Mouse (Mus musculus): ENCODE measurements at regions not wholly inside any gene's neighbourhood (a gene's known extent, or its start where the extent isn't known, plus 50 kb on each side); places are given as distances from the start of the nearest gene placed in this dataset.

DNA sequence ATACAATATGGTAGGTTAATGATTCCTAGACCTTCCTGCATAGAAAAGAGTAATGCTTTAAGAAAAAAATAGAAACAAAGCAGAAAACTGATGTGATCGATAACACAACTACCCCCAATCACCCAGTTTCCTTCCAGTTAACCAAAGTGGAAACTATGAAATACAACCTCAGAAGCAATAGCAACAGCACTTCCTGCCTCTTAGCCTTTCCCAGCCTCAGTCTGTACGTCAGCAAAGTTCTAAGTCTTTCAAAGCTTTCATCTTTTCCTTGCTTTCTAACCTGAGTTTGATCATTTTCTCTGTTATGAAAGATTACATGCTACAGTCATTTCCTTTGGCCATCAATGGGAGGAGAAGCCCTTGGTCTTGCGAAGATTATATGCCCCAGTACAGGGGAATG is 355.9 kb upstream of the Cblb start:
- no peak for DNase-seq (ENCODE audit: low read depth, low spot score)

DNA sequence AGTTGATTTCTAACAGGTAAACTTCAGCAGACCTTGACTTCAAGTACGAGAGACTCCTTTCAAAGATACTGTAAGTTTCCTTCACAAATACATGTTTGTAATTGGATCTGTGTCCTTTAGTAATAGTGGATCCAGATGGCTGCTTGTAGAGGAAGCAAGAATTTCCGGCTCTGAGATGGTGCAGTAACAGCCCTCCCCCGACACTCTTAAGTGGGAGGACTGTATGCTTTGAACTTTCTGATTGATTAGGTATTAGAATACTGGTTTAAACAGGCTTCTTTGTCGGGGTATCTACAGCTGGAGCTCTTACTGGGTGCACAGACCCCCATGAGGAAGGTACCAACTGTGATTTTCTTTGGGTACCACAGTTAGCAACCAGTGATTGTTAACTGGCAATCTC is 355.0 kb upstream of the Cblb start:
- no peak for DNase-seq (ENCODE audit: low read depth, low spot score)

DNA sequence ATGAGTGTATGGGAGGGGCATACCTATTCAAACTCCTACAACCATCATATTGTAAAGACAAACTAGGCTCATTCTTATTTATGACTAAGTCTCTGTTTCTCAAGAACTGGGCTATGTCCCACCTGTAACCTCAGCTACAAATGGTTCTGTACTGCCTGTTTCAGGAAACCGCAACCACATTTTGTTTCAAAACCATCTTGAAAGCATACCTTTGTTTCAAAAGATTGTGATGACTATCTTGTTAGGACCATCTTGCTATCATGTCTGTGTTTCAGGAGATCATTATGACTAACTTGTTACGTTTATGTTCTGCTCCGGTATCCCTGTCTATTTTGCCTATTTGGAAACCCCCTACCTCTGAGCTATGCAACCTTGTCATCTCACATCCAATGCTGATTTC is 340.2 kb upstream of the Cblb start:
- no peak for DNase-seq (ENCODE audit: low read depth, low spot score)

DNA sequence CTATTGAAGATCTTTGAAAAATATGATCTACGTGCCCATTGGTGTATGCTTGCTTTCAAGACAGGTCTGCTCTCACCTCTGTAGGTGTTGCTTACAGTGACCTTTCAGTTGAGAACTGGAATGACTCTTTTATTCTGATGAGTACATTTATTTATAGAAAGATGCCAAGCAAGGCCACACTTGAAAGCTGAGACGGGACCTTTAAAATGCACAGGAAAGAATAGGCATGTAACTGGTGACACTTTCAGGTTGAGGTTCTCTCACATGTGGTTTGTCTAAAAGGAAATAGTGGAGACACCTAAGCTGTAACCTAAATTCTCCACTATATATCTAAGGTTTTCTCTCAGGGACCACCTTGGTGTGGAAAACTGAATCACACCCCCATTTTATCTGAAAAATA is 326.0 kb upstream of the Cblb start:
- no peak for DNase-seq (ENCODE audit: low read depth, low spot score)

DNA sequence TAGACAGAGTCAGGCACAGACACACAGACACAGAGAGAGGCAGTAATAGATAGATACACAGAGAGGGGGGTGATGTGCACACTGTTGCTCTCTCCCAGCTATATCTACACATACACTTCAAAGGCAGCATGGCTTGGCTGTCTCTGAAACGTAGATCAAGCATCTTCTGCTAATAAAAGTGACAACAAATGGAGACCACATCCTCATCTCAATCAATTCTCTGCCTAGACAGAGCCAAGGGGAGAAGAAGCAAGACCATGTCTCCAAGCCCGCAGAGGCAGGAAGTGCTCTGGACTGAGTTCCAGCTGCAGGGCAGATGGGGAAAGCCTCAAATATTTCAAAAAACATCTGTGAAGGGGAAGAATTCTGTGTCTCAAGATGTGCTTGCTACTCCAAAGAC is 312.3 kb upstream of the Cblb start:
- DNase-seq (ENCODE audit: low read depth, low spot score), result no peak

DNA sequence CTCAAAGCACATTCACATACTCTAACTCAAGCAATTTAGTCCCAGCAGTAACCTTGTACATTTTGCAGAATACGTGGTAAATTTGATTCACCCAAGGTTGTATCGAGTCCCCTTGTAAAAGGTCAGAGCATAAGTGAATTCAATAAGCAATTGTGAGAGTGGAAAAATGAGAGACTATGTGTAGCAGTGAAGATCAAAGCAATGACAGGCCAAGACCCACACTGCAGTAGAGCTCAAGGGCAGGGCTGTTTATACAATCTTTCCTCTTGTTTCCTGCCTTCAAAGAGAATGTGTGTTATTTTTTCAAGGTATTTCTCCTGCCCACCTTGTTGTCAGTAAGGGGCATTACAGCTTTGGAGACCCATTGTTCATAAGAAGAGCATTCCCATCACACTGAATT is 311.4 kb upstream of the Cblb start:
- DNase-seq (ENCODE audit: low read depth, low spot score), result no peak

DNA sequence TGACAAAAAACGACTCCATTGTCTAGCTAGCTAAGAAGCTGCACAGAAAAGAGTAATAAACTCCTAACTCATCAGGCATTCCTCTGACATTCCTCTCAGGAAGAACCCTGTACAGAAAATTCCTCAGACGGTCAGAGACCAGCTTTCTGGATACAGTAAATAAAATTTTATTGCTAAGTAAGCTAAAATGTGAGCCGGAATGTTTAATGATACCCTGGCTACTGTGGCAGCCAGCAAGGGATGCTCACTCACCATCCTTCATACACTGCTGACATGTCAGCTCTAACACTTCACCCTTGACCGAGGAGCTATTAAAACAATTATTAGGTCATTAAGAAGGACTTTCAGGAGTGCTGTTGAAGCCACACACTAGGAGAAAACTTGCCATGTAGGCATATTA is 308.3 kb upstream of the Cblb start:
- no peak for DNase-seq (ENCODE audit: low read depth, low spot score)

DNA sequence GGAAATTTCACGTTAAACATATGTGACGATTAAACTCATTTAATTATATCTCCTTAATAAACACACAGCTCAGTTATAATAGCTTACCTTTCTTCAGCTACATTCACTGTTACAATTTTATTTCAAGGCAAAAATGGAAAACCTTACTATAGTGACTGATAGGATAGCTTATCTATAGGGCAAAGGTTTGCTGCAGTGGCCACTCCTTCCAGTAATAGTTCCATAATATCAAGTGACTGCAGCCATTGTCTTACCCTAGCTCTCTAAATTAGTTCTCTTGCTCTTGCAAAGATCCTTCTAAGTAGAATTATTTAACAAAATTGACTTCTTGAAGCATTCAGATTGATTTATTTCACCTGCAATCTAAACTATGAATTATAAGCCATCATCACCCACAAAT is 289.1 kb upstream of the Cblb start:
- no peak for DNase-seq (ENCODE audit: low read depth, low spot score)

DNA sequence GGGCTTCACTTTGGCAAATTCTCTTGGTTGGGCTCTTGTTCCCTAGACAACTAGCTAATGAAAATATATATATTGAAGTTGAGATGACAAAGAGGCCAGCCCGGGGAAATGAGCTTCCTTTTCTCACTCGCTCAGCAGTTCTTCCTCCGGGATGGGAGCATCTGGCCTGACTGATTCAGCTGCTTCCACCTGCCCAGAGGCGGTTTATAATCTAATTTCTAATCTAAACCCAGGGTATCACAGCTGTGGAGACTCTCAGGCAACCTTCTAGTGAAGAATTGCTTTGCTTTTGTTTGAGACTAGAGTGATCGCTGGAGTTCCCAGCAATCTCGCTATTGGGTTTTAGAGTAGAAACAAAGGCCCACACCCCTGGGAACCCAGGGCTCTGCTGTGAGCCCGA is 279.1 kb upstream of the Cblb start:
- peak; percentile 2 for DNase-seq (ENCODE audit: low read depth, low spot score)

DNA sequence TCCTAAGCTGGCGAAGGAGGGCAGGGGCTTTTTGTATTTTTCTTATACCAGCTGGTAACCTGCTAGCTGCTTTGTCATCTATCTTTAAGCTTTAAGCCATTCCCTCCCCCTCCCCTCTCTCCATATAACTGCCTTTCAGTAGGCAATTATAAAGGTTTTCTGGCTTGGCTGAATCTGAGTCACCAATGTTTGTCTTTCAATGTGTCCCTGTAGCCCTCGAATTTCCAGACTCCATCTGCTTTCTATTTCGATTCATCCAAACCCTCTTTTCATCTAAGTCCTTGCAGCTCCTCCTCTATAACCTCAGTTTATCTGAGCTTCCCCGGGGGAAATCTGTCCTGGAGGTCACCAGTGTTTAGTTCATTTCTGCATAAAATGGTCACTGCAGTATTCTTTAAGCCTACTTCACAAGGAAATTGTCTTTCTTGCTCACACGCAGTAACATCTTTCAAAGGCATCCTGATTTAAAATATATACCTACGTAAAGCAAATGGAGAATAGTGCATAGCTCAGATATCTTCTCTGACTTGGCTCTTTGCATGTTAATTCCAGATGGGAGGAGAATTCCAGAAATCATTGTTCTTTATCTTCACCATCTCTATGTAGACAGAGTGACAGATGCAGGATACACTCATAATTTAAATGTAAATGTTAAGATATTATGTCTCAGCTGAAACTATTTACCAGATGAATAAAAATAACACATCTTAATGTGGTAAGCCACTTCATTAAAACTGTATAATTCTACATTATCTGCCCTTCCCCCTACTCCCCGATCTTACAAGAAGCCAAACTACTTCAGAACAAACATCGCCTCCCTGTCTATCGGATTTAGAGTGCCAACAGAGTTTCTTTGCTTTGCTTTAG is 272.4 kb upstream of the Cblb start:
- peak; percentile 51 for DNase-seq (ENCODE audit: low read depth, low spot score)

DNA sequence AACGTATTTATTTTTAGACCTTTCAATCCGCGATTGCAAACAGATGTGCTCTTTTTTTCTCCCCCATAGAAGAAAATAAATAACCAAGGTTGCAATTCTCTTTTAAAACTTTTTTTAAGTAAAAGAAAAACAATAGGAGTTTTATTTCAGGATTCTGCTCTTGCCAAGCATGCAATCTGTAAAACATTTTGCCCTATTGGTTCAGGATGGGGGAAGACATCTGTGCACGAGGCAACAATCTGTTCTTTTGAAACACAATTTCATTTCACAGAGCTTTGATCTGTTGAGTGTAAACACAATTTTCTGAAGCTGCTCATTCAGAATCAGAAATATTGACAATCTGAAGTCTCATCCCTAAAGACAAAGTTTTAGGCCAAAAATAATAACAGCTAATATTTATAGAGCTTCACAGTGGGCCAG is 271.8 kb upstream of the Cblb start:
- DNase-seq (ENCODE audit: low read depth, low spot score), result peak; percentile 61

DNA sequence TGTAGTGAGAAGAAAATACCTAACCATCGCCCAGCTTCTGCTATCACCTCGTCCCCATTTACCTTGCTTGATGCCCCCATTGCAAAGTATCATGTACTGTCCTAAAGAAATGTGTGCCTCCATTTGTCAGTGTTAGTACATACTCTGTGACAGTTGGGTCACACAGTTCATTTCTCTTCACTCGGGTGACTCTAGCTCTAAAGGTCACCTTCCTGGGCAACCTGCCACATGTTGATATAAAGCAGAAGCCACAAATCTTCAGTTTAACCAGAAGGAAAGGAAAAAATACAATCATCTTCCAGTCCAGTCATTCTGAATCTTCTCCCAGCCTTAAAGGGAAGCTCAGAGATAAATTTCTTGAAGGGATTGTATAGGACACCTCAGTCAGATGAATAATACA is 263.5 kb upstream of the Cblb start:
- DNase-seq (ENCODE audit: low read depth, low spot score), result no peak

DNA sequence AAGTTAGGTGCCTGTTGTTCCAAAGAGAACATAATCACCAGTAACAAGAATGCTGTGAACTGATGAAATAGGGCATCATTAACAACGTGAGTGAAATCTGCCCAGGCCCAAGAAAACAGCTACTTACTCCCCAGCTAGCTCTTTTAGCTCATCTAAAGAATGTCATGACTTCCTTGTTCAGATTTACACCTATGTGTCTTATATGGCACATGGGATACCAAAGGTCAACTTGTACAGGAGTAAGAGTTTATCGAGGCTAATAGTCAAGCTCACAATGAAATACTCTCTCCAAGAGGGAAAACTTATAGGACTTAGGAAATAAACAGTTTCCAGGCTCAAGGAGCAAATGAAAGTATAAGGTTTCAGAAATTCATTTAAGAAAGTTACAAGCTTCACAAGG is 252.1 kb upstream of the Cblb start:
- no peak for DNase-seq (ENCODE audit: low read depth, low spot score)

DNA sequence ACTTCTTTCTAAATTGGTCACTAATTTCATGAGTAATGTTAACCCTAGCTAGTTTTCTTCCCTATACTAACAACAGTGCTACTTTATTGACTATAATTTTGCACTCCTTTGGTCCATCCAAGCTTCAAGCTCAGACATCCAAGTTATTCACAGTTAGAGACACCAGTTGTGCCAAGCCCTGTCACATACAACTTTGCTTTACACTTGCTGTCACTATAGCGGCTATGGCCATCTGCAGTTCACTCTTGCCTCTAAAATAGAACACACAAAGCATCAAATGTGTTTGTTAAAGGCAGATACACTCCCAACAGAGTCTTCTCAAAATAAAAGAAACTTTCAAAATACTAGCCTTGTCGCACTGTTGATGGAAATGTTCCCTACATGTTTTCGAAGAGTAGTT is 236.0 kb upstream of the Cblb start:
- DNase-seq (ENCODE audit: low read depth, low spot score), result no peak

DNA sequence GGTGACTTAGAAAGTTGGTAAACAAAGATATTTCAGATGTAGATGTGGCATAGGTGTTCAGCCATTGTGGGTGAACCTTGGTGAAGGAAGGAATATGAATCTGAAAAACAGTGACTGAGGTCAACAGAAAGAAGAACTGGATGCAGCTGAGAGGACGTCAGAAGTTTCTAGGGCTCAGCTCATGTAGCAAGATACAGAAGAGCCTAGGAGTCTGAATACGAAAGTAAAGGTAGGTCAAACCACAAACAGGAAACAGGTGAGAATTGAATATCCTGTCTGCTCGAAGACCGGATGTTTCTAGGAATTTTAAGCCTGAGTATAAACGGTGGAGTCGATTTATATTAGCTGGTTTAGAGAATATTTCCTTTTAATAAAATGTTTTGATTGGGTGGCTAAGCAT is 223.7 kb upstream of the Cblb start:
- DNase-seq (ENCODE audit: low read depth, low spot score), result no peak

DNA sequence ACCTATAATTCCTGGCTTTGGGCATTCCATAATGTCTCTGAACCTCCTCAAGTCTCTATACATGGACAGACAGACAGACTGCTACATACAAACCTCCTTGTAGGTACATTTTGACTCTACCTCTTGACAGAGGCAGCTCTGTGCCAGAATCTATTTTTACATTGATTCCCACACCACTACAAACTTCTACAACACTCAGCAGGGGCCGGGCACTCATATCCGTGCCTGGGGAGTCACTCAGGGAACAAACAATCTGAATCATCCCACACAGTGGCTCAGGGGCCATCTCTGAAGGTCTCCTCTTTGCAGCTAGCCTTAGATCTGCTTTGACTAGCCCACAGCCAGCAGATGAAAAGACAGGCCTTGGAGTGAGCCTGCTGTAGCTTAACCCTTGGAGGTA is 221.9 kb upstream of the Cblb start:
- no peak for DNase-seq (ENCODE audit: low read depth, low spot score)

DNA sequence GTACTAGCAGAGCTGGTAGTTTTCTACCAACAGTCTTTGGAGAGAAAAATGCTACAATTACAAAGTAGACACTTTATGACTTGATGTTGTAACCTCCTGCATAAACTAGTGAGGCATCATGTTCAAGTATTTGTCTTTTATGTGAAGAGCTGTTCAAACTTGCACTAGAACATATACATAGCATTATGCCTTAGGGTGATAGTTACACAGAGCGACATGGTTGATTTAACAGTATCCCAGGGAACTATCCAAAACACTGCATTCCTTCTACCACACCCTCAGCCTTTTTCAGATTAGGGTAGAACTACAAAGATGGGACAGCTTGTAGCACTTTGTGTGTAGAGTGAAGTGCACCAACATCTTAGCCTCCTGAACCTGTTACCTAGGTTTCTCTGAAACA is 220.0 kb upstream of the Cblb start:
- DNase-seq (ENCODE audit: low read depth, low spot score), result no peak

DNA sequence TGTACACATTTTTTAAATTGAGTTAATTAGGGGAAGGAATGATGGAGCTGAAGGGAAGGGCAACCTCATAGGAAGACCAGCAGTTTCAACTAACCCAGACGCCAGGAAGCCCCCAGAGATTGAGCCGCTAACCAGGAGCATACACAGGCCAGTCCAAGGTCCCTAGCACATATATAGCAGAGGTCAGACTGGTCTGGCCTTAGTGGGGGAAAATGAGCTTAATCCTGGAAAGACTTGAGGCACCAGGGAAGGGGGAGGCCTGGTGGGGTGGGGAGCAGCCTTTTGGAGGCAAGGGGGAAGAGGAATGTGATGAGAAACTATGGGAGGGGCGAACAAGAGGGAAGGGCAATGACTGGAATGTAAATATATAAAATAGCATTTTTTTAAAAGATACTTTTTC is 188.3 kb upstream of the Cblb start:
- no peak for DNase-seq (ENCODE audit: low read depth, low spot score)

DNA sequence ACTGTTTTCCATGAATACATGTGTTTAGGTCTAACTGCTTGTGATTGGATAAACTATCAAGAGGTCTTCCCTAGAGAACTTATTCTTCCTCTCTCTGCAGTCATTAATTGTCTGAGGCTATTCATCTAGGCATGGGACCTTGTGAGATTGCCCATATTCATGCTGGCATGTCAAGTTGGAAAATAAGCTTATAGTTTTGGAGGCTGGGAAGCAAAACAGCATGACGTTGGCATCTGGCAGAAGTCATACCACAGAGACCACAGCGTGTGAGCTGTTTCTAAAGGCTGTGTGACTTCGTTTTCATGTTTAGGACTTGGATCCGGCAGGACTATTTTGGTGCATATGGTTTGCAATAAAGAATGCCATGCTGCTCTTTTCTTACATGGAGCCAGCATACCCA is 185.5 kb upstream of the Cblb start:
- peak; percentile 36 for DNase-seq (ENCODE audit: low read depth, low spot score)

DNA sequence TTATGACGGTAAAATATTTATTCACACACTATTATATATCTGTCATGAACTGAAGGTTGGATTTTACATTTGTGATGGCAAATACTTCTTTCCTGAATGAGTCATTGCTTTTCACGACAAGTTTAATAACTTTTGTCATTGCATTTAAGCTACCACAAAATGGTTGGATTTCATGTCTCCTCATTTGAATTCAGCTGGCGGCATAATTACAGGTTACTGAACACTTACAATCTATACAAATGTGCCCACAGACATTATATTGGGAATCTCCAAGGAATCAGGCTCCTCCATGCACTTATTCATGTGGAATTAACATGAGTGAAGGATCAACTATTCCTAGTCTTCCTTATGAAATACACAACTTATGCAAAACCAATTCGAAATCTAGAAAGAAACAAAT is 150.3 kb upstream of the Cblb start:
- no peak for DNase-seq (ENCODE audit: low read depth, low spot score)

DNA sequence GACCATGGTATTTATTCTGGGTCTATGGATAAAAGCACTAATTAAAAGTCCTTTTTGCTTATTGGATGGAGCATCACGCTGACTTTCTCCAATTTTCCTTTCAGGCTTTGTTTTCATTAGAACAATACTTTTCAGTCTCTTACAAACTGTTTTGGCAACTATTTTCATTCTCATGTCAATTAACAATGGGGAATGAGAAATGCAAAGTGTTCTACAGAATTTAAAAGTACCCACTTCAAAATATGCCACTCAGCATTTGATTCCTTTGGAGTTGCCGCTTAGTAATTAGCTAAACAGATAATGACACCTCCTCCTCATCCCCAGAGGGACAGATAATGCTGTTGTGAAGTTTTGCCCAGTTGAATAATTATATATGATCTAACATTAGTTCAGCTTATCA is 149.9 kb upstream of the Cblb start:
- no peak for DNase-seq (ENCODE audit: low read depth, low spot score)

DNA sequence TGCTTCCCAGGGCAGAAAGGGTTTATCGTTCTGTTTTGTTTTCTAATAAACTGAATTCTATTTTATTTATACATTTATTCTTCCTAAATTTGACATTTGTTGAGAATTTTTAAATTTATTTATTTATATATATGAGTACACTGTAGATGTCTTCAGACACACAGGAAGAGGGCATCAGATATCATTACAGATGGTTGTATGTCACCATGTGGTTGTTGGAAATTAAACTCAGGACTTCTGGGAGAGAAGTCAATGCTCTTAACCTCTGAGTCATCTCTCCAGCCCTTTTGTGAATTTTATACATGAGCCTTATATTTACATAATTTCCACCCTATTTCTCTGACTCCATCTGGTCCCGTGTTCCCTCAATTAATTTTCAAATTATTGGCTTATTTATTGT is 147.2 kb upstream of the Cblb start:
- DNase-seq (ENCODE audit: low read depth, low spot score), result no peak

DNA sequence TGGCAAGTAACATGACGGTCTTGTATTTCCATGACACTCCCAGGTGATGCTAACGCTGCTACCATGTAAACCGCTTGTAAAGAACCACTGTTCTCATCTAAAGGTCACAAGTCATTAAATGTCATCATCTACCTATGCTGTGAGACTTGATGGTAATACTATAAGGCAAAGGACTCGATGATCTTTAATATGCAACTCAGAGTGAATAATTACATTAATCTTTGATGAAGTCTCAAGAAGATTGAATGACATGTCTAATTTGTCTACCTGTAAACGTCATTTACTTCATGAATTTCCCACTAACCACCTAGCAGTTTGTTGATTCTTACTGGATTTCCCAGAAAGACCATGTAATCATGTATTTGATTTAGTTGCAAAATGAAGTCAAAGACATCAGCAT is 143.5 kb upstream of the Cblb start:
- DNase-seq (ENCODE audit: low read depth, low spot score), result no peak

DNA sequence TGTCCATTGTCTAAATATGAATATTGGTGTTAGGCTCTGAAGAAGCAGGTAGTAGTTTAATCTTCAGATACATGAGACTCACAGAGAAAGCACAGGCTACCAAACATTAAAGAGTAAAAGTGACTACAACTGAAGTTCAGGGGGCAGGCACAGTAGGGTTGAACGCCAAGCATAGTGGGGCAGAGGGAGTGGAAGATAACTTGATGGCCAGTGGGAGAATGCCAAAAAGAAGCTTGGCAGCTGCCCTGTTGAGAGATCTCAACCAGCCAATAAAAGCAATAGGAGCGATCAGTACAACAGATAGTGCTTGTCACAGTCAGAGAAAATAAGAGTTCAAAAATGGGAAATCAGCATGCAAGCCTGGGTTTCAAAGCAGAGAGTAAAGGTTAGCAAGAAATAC is 125.4 kb upstream of the Cblb start:
- no peak for DNase-seq (ENCODE audit: low read depth, low spot score)
